Mouse (Mus musculus) ES-E14 (cell line): ENCODE results near the gene Als2cl.

Source experiments
- CHD2 ChIP-seq: IDR thresholded peaks from 2 replicates; pipeline ENCODE4 v1.6.1; 2014; ENCODE audit warnings: mild to moderate bottlenecking, low read depth, low read length, inconsistent platforms
- MAFK ChIP-seq: IDR thresholded peaks from 2 replicates; pipeline ENCODE4 v1.6.1; 2014; ENCODE audit warnings: mild to moderate bottlenecking, low read depth, low read length, inconsistent platforms; ENCODE audit not compliant: insufficient read depth
- ZC3H11A ChIP-seq: IDR thresholded peaks from 2 replicates; pipeline ENCODE4 v1.6.1; 2012; ENCODE audit warnings: low read depth, mild to moderate bottlenecking, inconsistent platforms, low read length, borderline replicate concordance
- ZNF384 ChIP-seq: IDR thresholded peaks from 2 replicates; pipeline ENCODE4 v1.6.1; 2012; ENCODE audit warnings: low read depth, low read length, inconsistent platforms

- no peak for TF ChIP-seq CHD2
- no peak for TF ChIP-seq MAFK
- TF ChIP-seq ZC3H11A = no peak
- no peak for TF ChIP-seq ZNF384
These were observed 19.9 kb downstream of the Als2cl start for GRCm38 (mm10) chr9:110899451-110900008.
